Mouse (Mus musculus): ENCODE measurements around the gene Tm9sf4.

DNA sequence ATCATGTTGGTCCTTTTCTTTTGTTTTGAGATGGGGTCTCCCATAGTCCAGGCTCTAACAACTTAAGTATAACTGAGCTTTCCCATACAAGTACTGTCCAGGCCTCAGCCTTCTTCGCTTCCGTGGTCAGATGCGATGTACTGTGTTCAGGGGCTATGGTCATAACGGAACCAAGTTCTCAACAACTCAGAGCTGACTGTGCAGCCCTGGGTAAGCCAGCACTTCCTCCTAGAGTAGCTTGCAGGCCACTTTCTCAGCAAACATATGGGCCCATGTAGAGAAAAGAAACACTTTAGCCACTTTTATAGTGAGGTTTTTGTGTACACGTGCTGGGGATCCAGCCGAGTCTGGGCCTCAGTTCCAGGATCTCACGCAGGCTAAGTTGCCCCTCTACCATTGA is 38.4 kb upstream of the Tm9sf4 start:
- no peak for TF ChIP-seq POLR2A (IDR thresholded peaks at IDR 0.05; ENCODE audit: borderline replicate concordance, extremely low read depth, low read depth, low read length)
- no peak for TF ChIP-seq CTCF (IDR thresholded peaks at IDR 0.05; ENCODE audit: insufficient read depth, low read length)
